Mouse (Mus musculus): ENCODE measurements around the gene A630001G21Rik. TPM values are rescaled to one million over a fixed set of nuclear protein-coding genes. Genes with fewer than 3 reads are reported as not detected.

Gene A630001G21Rik
- polyA plus RNA-seq, 1 experiment from 2014 or later, result 2.5 TPM

DNA sequence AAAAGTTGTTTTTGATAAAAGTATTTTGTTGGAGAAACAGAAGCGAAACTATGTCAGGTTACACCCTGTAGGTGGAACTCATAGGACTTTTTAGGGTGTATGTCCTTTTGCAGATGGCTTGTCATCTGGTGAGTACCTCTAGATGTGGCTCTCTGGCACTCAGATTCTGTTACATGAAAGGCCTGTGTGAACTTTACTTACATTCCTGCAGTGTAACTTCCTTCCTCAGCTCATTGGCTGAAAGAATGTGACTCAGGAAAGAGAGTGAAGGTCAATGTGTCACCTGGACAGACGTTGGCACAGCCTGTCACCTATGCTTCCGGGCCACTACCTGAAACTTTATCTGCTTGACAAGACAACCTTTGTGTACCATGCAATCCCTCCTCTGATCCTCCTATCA is 33.9 kb downstream of the A630001G21Rik start:
- ATAC-seq, result no peak
- no peaks in the 10 kb centered on the region for H3K36me3 ChIP-seq
- no peak overlapping the region for H3K4me3 ChIP-seq
- no peak overlapping the region for H3K4me2 ChIP-seq
- no peak overlapping the region for H3K9ac ChIP-seq
- no peaks in the 10 kb centered on the region for H3K27me3 ChIP-seq (replicated peaks)
- no peaks in the 10 kb centered on the region for H3K4me1 ChIP-seq
- 66% methylated on average over 3 of the region's 3 CpGs for WGBS (ENCODE audit: insufficient replicate concordance)
- no peak overlapping the region for H3K27ac ChIP-seq
- H3K9me3 ChIP-seq (replicated peaks), result no peaks in the 10 kb centered on the region

DNA sequence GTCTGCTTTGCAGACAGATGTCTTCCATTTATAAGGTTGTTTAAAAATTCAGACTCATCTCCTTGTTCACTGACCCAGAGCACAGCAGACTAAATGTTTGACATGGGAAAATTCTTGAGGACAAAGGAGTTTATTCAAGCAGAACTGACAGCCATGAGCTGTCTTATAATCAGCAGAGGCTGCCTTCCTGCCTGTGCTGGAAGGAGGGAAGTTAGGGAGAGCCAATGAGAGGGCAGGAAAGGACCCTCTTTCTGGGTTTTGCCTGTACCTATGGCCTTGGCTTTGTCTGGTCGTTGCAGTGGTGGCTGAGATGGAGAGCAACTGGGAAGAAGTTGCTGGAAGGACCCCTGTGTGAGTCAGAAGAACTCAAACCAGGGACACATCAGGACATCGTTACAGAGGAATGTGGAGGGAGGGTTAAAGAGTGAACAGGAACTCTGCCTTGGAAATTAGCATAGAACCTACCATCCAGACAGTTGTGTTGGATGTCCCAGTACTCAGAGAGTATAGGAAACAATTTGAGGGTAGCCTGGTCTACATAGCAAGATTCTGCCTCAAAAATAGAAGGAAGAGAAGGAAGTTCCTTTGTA is 35.4 kb downstream of the A630001G21Rik start:
- no peak overlapping the region for H3K9ac ChIP-seq
- H3K4me1 ChIP-seq, result no peaks in the 10 kb centered on the region
- H3K4me3 ChIP-seq, result no peak overlapping the region
- no peaks in the 10 kb centered on the region for H3K27me3 ChIP-seq (replicated peaks)
- 23% methylated on average over 2 of the region's 2 CpGs for WGBS (ENCODE audit: insufficient replicate concordance)
- no peak overlapping the region for H3K4me2 ChIP-seq
- H3K27ac ChIP-seq, result no peak overlapping the region
- H3K36me3 ChIP-seq, result no peaks in the 10 kb centered on the region
- H3K9me3 ChIP-seq (replicated peaks), result 0 out of 2 replicates have a peak, but pooled peaks cover 3% of the 10 kb centered on the region
- no peak for ATAC-seq

DNA sequence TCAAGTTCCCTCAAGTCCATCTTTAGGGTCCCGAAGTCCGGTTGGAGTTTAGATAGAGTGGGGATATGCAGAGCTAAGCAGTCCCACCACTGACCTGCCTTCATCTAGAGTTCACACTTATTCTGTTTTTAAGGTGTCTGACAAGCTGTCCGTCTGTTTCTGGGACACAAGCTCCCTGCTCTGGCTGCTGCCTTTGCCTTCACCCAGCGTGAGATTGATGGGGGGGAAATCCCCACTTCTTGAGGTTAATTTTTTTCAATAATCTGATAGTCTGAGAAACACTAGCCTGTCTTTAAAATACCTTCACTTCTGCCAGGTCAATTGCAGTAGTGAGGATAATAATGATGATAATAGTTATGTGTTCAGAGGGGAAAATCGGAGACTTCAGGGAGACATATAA is 36.1 kb downstream of the A630001G21Rik start:
- Histone ChIP-seq H3K4me1 (no peaks in the 10 kb centered on the region), H3K27me3 (replicated peaks) (no peaks in the 10 kb centered on the region), H3K4me2 (no peak overlapping the region), H3K9me3 (replicated peaks) (0 out of 2 replicates have a peak, but pooled peaks cover 3% of the 10 kb centered on the region), H3K9ac (no peak overlapping the region), H3K27ac (no peak overlapping the region), H3K36me3 (no peaks in the 10 kb centered on the region), H3K4me3 (no peak overlapping the region)
- no peak for ATAC-seq
- WGBS (ENCODE audit: insufficient replicate concordance), result 74% methylated on average over 5 of the region's 5 CpGs

DNA sequence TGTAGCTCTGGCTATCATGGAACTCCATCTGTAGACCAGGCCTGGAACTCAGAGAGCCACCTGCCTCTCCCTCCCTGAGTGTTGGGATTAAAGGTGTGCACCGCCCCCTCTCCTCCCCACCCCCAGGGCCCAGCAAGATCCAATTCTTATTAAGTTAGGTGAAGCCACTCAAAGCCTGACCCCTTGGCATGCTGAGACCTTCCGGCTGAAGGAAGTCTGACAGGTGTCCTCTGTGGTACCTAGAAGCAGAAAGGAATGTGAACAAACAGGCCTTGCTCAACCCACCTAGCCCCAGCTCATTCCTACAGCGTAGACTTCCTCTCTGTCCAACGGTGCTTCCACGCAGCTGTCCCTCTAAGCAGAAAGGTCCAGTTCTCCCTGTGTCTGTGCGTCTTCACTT is 37.5 kb downstream of the A630001G21Rik start:
- WGBS (ENCODE audit: insufficient replicate concordance), result 75% methylated on average over 6 of the region's 6 CpGs
- Histone ChIP-seq H3K4me3 (no peak overlapping the region), H3K9me3 (replicated peaks) (0 out of 2 replicates have a peak, but pooled peaks cover 3% of the 10 kb centered on the region), H3K4me2 (no peak overlapping the region), H3K27me3 (replicated peaks) (no peaks in the 10 kb centered on the region), H3K36me3 (no peaks in the 10 kb centered on the region), H3K4me1 (peaks cover 5% of the 10 kb centered on the region), H3K9ac (no peak overlapping the region), H3K27ac (no peak overlapping the region)
- ATAC-seq, result no peak

- Histone ChIP-seq H3K4me1 (peaks cover 9% of the 10 kb centered on the region), H3K4me2 (no peak overlapping the region), H3K9me3 (replicated peaks) (0 out of 2 replicates have a peak, but pooled peaks cover 3% of the 10 kb centered on the region), H3K27me3 (replicated peaks) (no peaks in the 10 kb centered on the region), H3K27ac (no peak overlapping the region), H3K4me3 (no peak overlapping the region), H3K36me3 (no peaks in the 10 kb centered on the region), H3K9ac (no peak overlapping the region)
- no peak for ATAC-seq
Observed at GRCm38 (mm10) chr1:85739819-85740218, 38.6 kb downstream of the A630001G21Rik start.

DNA sequence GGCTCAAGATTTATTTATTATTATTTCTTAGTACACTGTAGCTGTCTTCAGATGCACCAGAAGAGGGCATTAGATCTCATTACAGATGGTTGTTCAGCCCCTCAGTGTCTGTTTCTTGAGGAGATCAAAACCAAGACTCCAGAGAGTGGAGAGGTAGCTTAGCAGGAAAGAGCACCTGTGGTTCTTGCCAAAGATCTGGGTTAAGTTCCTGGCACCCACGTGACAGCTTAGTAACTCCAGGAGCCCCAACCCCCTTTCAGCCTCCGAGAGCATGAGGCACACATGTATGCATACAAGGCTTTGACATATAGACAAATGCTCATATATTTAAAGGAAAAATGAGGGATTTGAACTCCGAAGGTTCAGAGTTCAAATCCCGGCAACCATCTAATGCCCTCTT is 39.4 kb downstream of the A630001G21Rik start:
- Histone ChIP-seq H3K36me3 (no peaks in the 10 kb centered on the region), H3K27ac (no peak overlapping the region), H3K4me2 (no peak overlapping the region), H3K9ac (no peak overlapping the region), H3K9me3 (replicated peaks) (0 out of 2 replicates have a peak, but pooled peaks cover 3% of the 10 kb centered on the region), H3K27me3 (replicated peaks) (no peaks in the 10 kb centered on the region), H3K4me1 (peaks cover 9% of the 10 kb centered on the region), H3K4me3 (no peak overlapping the region)
- WGBS (ENCODE audit: insufficient replicate concordance), result 76% methylated on average over 4 of the region's 4 CpGs
- ATAC-seq, result no peak

- Histone ChIP-seq H3K27ac (peak overlapping the region; percentile 52; the same call in 1 of the 2 replicates), H3K4me3 (peak overlapping the region; percentile 50), H3K4me1 (peaks cover 9% of the 10 kb centered on the region), H3K4me2 (peak overlapping the region; percentile 68), H3K9me3 (replicated peaks) (0 out of 2 replicates have a peak, but pooled peaks cover 3% of the 10 kb centered on the region), H3K27me3 (replicated peaks) (no peaks in the 10 kb centered on the region), H3K9ac (peak overlapping the region; percentile 57), H3K36me3 (peaks cover 7% of the 10 kb centered on the region; the same call in 1 of the 2 replicates)
- 29% methylated on average over 18 of the region's 18 CpGs for WGBS (ENCODE audit: insufficient replicate concordance)
- peak; percentile 61 for ATAC-seq
Observed at GRCm38 (mm10) chr1:85736355-85737184, 41.9 kb downstream of the A630001G21Rik start.

DNA sequence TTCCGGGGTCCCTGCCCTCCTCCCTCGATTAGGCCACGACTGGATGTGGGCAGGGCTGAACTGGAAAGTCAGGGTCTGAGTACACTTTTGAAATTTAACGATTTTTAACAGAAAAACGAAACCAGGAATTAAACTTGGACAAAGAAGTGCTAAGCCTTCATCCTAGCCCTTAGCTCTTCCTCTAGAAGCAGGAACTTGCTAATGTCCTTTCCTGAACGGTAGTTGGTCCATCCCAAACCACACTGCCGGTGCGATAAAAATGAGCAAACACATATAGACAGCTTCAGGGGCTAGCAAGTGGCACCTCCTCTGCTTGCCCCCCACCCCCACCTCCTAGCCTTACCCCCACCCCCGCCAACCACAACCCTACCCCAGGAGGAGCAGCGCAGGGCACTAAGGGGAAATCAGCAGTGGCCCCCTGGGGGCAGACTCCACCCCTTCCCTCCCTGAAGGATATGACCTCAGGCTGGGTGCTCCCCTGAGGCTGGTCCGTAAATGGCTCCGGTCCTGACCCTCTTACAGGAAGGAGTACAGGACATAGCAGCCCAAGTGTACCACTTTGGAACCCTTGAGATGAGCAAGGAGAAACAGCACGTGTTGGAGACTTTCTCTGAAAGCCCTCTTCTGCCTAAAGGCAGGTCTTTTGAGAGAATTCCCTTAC is 42.9 kb downstream of the A630001G21Rik start:
- peak overlapping the region; percentile 52 for H3K27ac ChIP-seq
- no peaks in the 10 kb centered on the region for H3K27me3 ChIP-seq (replicated peaks)
- peak; percentile 87 for ATAC-seq
- H3K9ac ChIP-seq, result peak overlapping the region; percentile 57
- 0 out of 2 replicates have a peak, but pooled peaks cover 3% of the 10 kb centered on the region for H3K9me3 ChIP-seq (replicated peaks)
- WGBS (ENCODE audit: insufficient replicate concordance), result 15% methylated on average over 13 of the region's 13 CpGs
- peaks cover 7% of the 10 kb centered on the region; the same call in 1 of the 2 replicates for H3K36me3 ChIP-seq
- peaks cover 9% of the 10 kb centered on the region for H3K4me1 ChIP-seq
- peak overlapping the region; percentile 50 for H3K4me3 ChIP-seq
- peak overlapping the region; percentile 68 for H3K4me2 ChIP-seq

- no peak overlapping the region for H3K9ac ChIP-seq
- 64% methylated on average over 1 of the region's 1 CpGs for WGBS (ENCODE audit: insufficient replicate concordance)
- ATAC-seq, result no peak
Observed at GRCm38 (mm10) chr1:85734511-85734910, 43.9 kb downstream of the A630001G21Rik start.

DNA sequence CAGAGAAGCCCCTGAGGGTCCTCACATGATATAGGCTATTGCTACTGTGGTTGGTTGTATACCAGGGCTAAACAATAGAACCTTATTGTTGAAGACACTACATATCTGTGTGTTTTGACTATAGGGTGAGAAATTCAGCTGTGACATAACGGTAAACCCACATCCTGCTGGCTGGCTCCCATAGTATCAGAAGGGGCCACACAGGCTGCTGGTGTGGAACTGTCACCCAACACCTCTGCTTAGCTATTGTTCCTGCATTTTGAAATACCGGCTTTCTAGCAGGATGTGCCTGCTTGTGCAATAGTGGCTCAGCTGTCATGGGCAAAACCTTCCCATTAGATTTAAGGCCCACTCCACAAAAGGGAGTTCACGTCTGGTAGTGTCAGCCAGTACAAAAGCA is 45.9 kb downstream of the A630001G21Rik start:
- H3K9ac ChIP-seq, result no peak overlapping the region
- no peak overlapping the region for H3K4me3 ChIP-seq
- peaks cover 7% of the 10 kb centered on the region; the same call in 1 of the 2 replicates for H3K36me3 ChIP-seq
- H3K27ac ChIP-seq, result no peak overlapping the region
- peaks cover 9% of the 10 kb centered on the region for H3K4me1 ChIP-seq
- H3K4me2 ChIP-seq, result no peak overlapping the region
- no peaks in the 10 kb centered on the region for H3K9me3 ChIP-seq (replicated peaks)
- H3K27me3 ChIP-seq (replicated peaks), result no peaks in the 10 kb centered on the region
- 61% methylated on average over 3 of the region's 3 CpGs for WGBS (ENCODE audit: insufficient replicate concordance)
- no peak for ATAC-seq

More at GRCm38 (mm10) chr1:85734511-85734910, 43.9 kb downstream of the A630001G21Rik start:
- H3K27me3 ChIP-seq (replicated peaks), result no peaks in the 10 kb centered on the region
- no peak overlapping the region for H3K4me3 ChIP-seq
- peaks cover 9% of the 10 kb centered on the region for H3K4me1 ChIP-seq
- H3K27ac ChIP-seq, result no peak overlapping the region
- 0 out of 2 replicates have a peak, but pooled peaks cover 3% of the 10 kb centered on the region for H3K9me3 ChIP-seq (replicated peaks)
- H3K36me3 ChIP-seq, result peaks cover 7% of the 10 kb centered on the region; the same call in 1 of the 2 replicates
- no peak overlapping the region for H3K4me2 ChIP-seq

GRCm38 (mm10) chr1:85730471-85730870 is 48.0 kb downstream of the A630001G21Rik start:
- H3K4me3 ChIP-seq, result no peak overlapping the region
- H3K4me1 ChIP-seq, result no peaks in the 10 kb centered on the region
- peaks cover 7% of the 10 kb centered on the region; the same call in 1 of the 2 replicates for H3K36me3 ChIP-seq
- 71% methylated on average over 6 of the region's 6 CpGs for WGBS (ENCODE audit: insufficient replicate concordance)
- H3K4me2 ChIP-seq, result no peak overlapping the region
- no peak overlapping the region for H3K9ac ChIP-seq
- no peak for ATAC-seq
- H3K27ac ChIP-seq, result no peak overlapping the region
- H3K27me3 ChIP-seq (replicated peaks), result no peaks in the 10 kb centered on the region
- no peaks in the 10 kb centered on the region for H3K9me3 ChIP-seq (replicated peaks)
